Mouse (Mus musculus): ENCODE results near the gene Ccdc85c.

GRCm38 (mm10) chr12:108317826-108318430 lies 42.7 kb upstream of the Ccdc85c start:
- no peak for TF ChIP-seq CTCF (IDR thresholded peaks at IDR 0.05; ENCODE audit: extremely low read depth, insufficient read depth, low read length)
- TF ChIP-seq POLR2A (IDR thresholded peaks at IDR 0.05; ENCODE audit: extremely low read depth, insufficient read depth, low read length) = no peak
